Mouse (Mus musculus) megakaryocyte progenitor cell, adult 5-6 weeks (primary cell): Measurements from ENCODE around the gene Ctcf. TPM values are rescaled to one million over a fixed set of nuclear protein-coding genes. Genes with fewer than 3 reads are reported as not detected.

ENCODE experiments used
- ATAC-seq: replicated peaks from 2 replicates; pipeline ENCODE4 v1.8.0; 2016; ENCODE audit warnings: mild to moderate bottlenecking, moderate TSS enrichment, inconsistent platforms; ENCODE audit not compliant: poor library complexity
- total RNA-seq, 2 experiments: library from RNA; stranded (forward) in 1 of 2; stranded (reverse) in 1 of 2; fragments of 157-497, 149-512 nt in 1 of 2; fragments of 200-1000 nt in 1 of 2; gene quantifications; 2 replicates each; pipeline versions ENCODE4 v1.2.3 to v1.2.4; 2015 to 2017

The Ctcf gene
- total RNA-seq, 2 experiments from 2014 or later, result 88.1 to 103 TPM

GRCm38 (mm10) chr8:105727397-105728124 lies 91.2 kb downstream of the Ctcf start:
- ATAC-seq, result peak; percentile 84

GRCm38 (mm10) chr8:105732186-105732585 lies 95.8 kb downstream of the Ctcf start:
- peak; percentile 80 for ATAC-seq

Other genes starting within 250 kb of the Ctcf start
- gene Kctd19, start 223.1 kb upstream of the Ctcf start, total RNA-seq (2015), result not detected in 2 replicates
- 0.12 TPM in 1 of 2 replicates, not detected in the other for gene Kctd19, start 223.1 kb upstream of the Ctcf start, total RNA-seq (2017)
- 0.30 TPM in 1 of 2 replicates, not detected in the other for gene Lrrc36, start 223.0 kb upstream of the Ctcf start, total RNA-seq (2015)
- 0.91 and 1.2 TPM in 2 replicates for gene Lrrc36, start 223.0 kb upstream of the Ctcf start, total RNA-seq (2017)
- gene Tppp3, start 165.0 kb upstream of the Ctcf start, total RNA-seq (2015), result 0.27 TPM in 1 of 2 replicates, not detected in the other
- gene Tppp3, start 165.0 kb upstream of the Ctcf start, total RNA-seq (2017), result 0.57 and 2.4 TPM in 2 replicates
- gene Zdhhc1, start 139.7 kb upstream of the Ctcf start, total RNA-seq (2015), result 4.8 and 5.7 TPM in 2 replicates
- gene Zdhhc1, start 139.7 kb upstream of the Ctcf start, total RNA-seq (2017), result 2.7 and 5.0 TPM in 2 replicates
- 0.10 and 0.12 TPM in 2 replicates for gene Hsd11b2, start 117.8 kb upstream of the Ctcf start, total RNA-seq (2015)
- not detected in 2 replicates for gene Hsd11b2, start 117.8 kb upstream of the Ctcf start, total RNA-seq (2017)
- 137 and 142 TPM in 2 replicates for gene Atp6v0d1, start 70.5 kb upstream of the Ctcf start, total RNA-seq (2015)
- gene Atp6v0d1, start 70.5 kb upstream of the Ctcf start, total RNA-seq (2017), result 50.5 and 56.6 TPM in 2 replicates
- 46.9 and 53.0 TPM in 2 replicates for gene Ripor1, start 31.3 kb upstream of the Ctcf start, total RNA-seq (2015)
- 6.4 and 6.6 TPM in 2 replicates for gene Ripor1, start 31.3 kb upstream of the Ctcf start, total RNA-seq (2017)
- not detected in 2 replicates for gene Agrp, start 825 bp downstream of the Ctcf start, total RNA-seq (2015)
- not detected in 2 replicates for gene Agrp, start 825 bp downstream of the Ctcf start, total RNA-seq (2017)
- gene Carmil2, start 49.7 kb downstream of the Ctcf start, total RNA-seq (2015), result 2.2 and 3.4 TPM in 2 replicates
- 2.0 and 2.2 TPM in 2 replicates for gene Carmil2, start 49.7 kb downstream of the Ctcf start, total RNA-seq (2017)
- 40.1 and 56.7 TPM in 2 replicates for gene Acd, start 64.5 kb downstream of the Ctcf start, total RNA-seq (2015)
- gene Acd, start 64.5 kb downstream of the Ctcf start, total RNA-seq (2017), result 21.4 and 28.1 TPM in 2 replicates
- 5.8 and 7.1 TPM in 2 replicates for gene Pard6a, start 64.6 kb downstream of the Ctcf start, total RNA-seq (2015)
- 16.2 and 23.9 TPM in 2 replicates for gene Pard6a, start 64.6 kb downstream of the Ctcf start, total RNA-seq (2017)
- gene 4933405L10Rik, start 71.1 kb downstream of the Ctcf start, total RNA-seq (2015), result not detected in 2 replicates
- gene 4933405L10Rik, start 71.1 kb downstream of the Ctcf start, total RNA-seq (2017), result not detected in 2 replicates
- 12.7 and 13.0 TPM in 2 replicates for gene Enkd1, start 71.6 kb downstream of the Ctcf start, total RNA-seq (2015)
- 10.4 and 13.9 TPM in 2 replicates for gene Enkd1, start 71.6 kb downstream of the Ctcf start, total RNA-seq (2017)
- gene Gfod2, start 122.1 kb downstream of the Ctcf start, total RNA-seq (2015), result 0.74 and 1.0 TPM in 2 replicates
- gene Gfod2, start 122.1 kb downstream of the Ctcf start, total RNA-seq (2017), result 1.4 and 4.2 TPM in 2 replicates
- 12.6 and 13.2 TPM in 2 replicates for gene Ranbp10, start 190.8 kb downstream of the Ctcf start, total RNA-seq (2015)
- gene Ranbp10, start 190.8 kb downstream of the Ctcf start, total RNA-seq (2017), result 7.7 and 9.2 TPM in 2 replicates
- gene Tsnaxip1, start 191.2 kb downstream of the Ctcf start, total RNA-seq (2015), result not detected in 2 replicates
- gene Tsnaxip1, start 191.2 kb downstream of the Ctcf start, total RNA-seq (2017), result not detected in 2 replicates
- 18.3 and 21.2 TPM in 2 replicates for gene Cenpt, start 216.7 kb downstream of the Ctcf start, total RNA-seq (2015)
- 14.4 and 20.1 TPM in 2 replicates for gene Cenpt, start 216.7 kb downstream of the Ctcf start, total RNA-seq (2017)
- gene Thap11, start 218.6 kb downstream of the Ctcf start, total RNA-seq (2015), result 30.9 and 32.4 TPM in 2 replicates
- 25.1 and 28.5 TPM in 2 replicates for gene Thap11, start 218.6 kb downstream of the Ctcf start, total RNA-seq (2017)
- gene Nutf2, start 224.0 kb downstream of the Ctcf start, total RNA-seq (2015), result 261 and 316 TPM in 2 replicates
- 26.3 and 49.1 TPM in 2 replicates for gene Nutf2, start 224.0 kb downstream of the Ctcf start, total RNA-seq (2017)
- 13.2 and 17.1 TPM in 2 replicates for gene Edc4, start 244.3 kb downstream of the Ctcf start, total RNA-seq (2015)
- 27.6 and 33.2 TPM in 2 replicates for gene Edc4, start 244.3 kb downstream of the Ctcf start, total RNA-seq (2017)